Mouse (Mus musculus): ENCODE data around the gene Rasl2-9.
A peak's percentile ranks its signal among the peaks of the same experiment; 100 is the strongest.
"Not testable (repeated sequence)": the region's sequence is repeated elsewhere in the genome, so short reads cannot be mapped to it uniquely, and the experiment has no call there.

Rasl2-9 gene

GRCm38 (mm10) chr7:5089853-5090252 lies 35.9 kb downstream of the Rasl2-9 start:
- no peak for DNase-seq (ENCODE audit: low read depth, low spot score)
- H3K36me3 ChIP-seq (ENCODE audit: control insufficient read depth, insufficient read depth, low read length, poor library complexity, severe bottlenecking) = peaks cover 15% of the 10 kb centered on the region

GRCm38 (mm10) chr7:5087886-5088285 lies 37.9 kb downstream of the Rasl2-9 start:
- H3K27me3 ChIP-seq (ENCODE audit: control insufficient read depth, insufficient read depth, low read length, poor library complexity, severe bottlenecking) = no peaks in the 10 kb centered on the region
- DNase-seq (ENCODE audit: low read depth, low spot score) = no peak
- H3K36me3 ChIP-seq (ENCODE audit: control insufficient read depth, insufficient read depth, low read length, poor library complexity, severe bottlenecking) = peaks cover 11% of the 10 kb centered on the region

More at GRCm38 (mm10) chr7:5089853-5090252, 35.9 kb downstream of the Rasl2-9 start:
- H3K27me3 ChIP-seq (ENCODE audit: control insufficient read depth, insufficient read depth, low read length, poor library complexity, severe bottlenecking) = no peaks in the 10 kb centered on the region

GRCm38 (mm10) chr7:5086921-5087440 lies 38.8 kb downstream of the Rasl2-9 start:
- Histone ChIP-seq H3K27me3 (ENCODE audit: control insufficient read depth, insufficient read depth, low read length, poor library complexity, severe bottlenecking) (no peaks in the 10 kb centered on the region), H3K36me3 (ENCODE audit: control insufficient read depth, insufficient read depth, low read length, poor library complexity, severe bottlenecking) (peaks cover 7% of the 10 kb centered on the region)
- no peak for DNase-seq (ENCODE audit: low read depth, low spot score)

- peaks cover 7% of the 10 kb centered on the region for H3K36me3 ChIP-seq (ENCODE audit: control insufficient read depth, insufficient read depth, low read length, poor library complexity, severe bottlenecking)
- no peak for DNase-seq (ENCODE audit: low read depth, low spot score)
- H3K27me3 ChIP-seq (ENCODE audit: control insufficient read depth, insufficient read depth, low read length, poor library complexity, severe bottlenecking) = no peaks in the 10 kb centered on the region
These were observed 40.2 kb downstream of the Rasl2-9 start for GRCm38 (mm10) chr7:5085512-5085911.

- DNase-seq (ENCODE audit: low read depth, low spot score) = peak; percentile 89
- H3K36me3 ChIP-seq (ENCODE audit: control insufficient read depth, insufficient read depth, low read length, poor library complexity, severe bottlenecking) = peaks cover 7% of the 10 kb centered on the region
These were observed 42.2 kb downstream of the Rasl2-9 start for GRCm38 (mm10) chr7:5083325-5084105.

GRCm38 (mm10) chr7:5081939-5082338 lies 43.8 kb downstream of the Rasl2-9 start:
- peaks cover 14% of the 10 kb centered on the region for H3K36me3 ChIP-seq (ENCODE audit: control insufficient read depth, insufficient read depth, low read length, poor library complexity, severe bottlenecking)
- DNase-seq (ENCODE audit: low read depth, low spot score) = no peak
- no peaks in the 10 kb centered on the region for H3K27me3 ChIP-seq (ENCODE audit: control insufficient read depth, insufficient read depth, low read length, poor library complexity, severe bottlenecking)

More at GRCm38 (mm10) chr7:5083325-5084105, 42.2 kb downstream of the Rasl2-9 start:
- no peaks in the 10 kb centered on the region for H3K27me3 ChIP-seq (ENCODE audit: control insufficient read depth, insufficient read depth, low read length, poor library complexity, severe bottlenecking)

GRCm38 (mm10) chr7:5081241-5081640 lies 44.5 kb downstream of the Rasl2-9 start:
- peaks cover 16% of the 10 kb centered on the region for H3K36me3 ChIP-seq (ENCODE audit: control insufficient read depth, insufficient read depth, low read length, poor library complexity, severe bottlenecking)
- DNase-seq (ENCODE audit: low read depth, low spot score) = no peak
- H3K27me3 ChIP-seq (ENCODE audit: control insufficient read depth, insufficient read depth, low read length, poor library complexity, severe bottlenecking) = no peaks in the 10 kb centered on the region

- no peaks in the 10 kb centered on the region for H3K27me3 ChIP-seq (ENCODE audit: control insufficient read depth, insufficient read depth, low read length, poor library complexity, severe bottlenecking)
- no peak for DNase-seq (ENCODE audit: low read depth, low spot score)
- peaks cover 16% of the 10 kb centered on the region for H3K36me3 ChIP-seq (ENCODE audit: control insufficient read depth, insufficient read depth, low read length, poor library complexity, severe bottlenecking)
These were observed 44.9 kb downstream of the Rasl2-9 start for GRCm38 (mm10) chr7:5080815-5081214.

- peak; percentile 98 for DNase-seq (ENCODE audit: low read depth, low spot score)
- Histone ChIP-seq H3K36me3 (ENCODE audit: control insufficient read depth, insufficient read depth, low read length, poor library complexity, severe bottlenecking) (peaks cover 14% of the 10 kb centered on the region), H3K27me3 (ENCODE audit: control insufficient read depth, insufficient read depth, low read length, poor library complexity, severe bottlenecking) (no peaks in the 10 kb centered on the region)
These were observed 45.6 kb downstream of the Rasl2-9 start, which contains the start of gene Epn1 for GRCm38 (mm10) chr7:5080010-5080751. Gene Epn1, plus strand, starts transcription at chr7:5080235.

GRCm38 (mm10) chr7:5079365-5080009 lies 46.3 kb downstream of the Rasl2-9 start:
- not testable (repeated sequence) for DNase-seq (ENCODE audit: low read depth, low spot score); H3K27me3 ChIP-seq (ENCODE audit: control insufficient read depth, insufficient read depth, low read length, poor library complexity, severe bottlenecking)
- peaks cover 15% of the 10 kb centered on the region for H3K36me3 ChIP-seq (ENCODE audit: control insufficient read depth, insufficient read depth, low read length, poor library complexity, severe bottlenecking)

- no peak for DNase-seq (ENCODE audit: low read depth, low spot score)
- Histone ChIP-seq H3K36me3 (ENCODE audit: control insufficient read depth, insufficient read depth, low read length, poor library complexity, severe bottlenecking) (peaks cover 26% of the 10 kb centered on the region), H3K27me3 (ENCODE audit: control insufficient read depth, insufficient read depth, low read length, poor library complexity, severe bottlenecking) (no peaks in the 10 kb centered on the region)
These were observed 48.8 kb downstream of the Rasl2-9 start for GRCm38 (mm10) chr7:5076931-5077330.

- Histone ChIP-seq H3K27me3 (ENCODE audit: control insufficient read depth, insufficient read depth, low read length, poor library complexity, severe bottlenecking) (no peaks in the 10 kb centered on the region), H3K36me3 (ENCODE audit: control insufficient read depth, insufficient read depth, low read length, poor library complexity, severe bottlenecking) (peaks cover 36% of the 10 kb centered on the region)
- no peak for DNase-seq (ENCODE audit: low read depth, low spot score)
These were observed 50.8 kb downstream of the Rasl2-9 start for GRCm38 (mm10) chr7:5074984-5075383.
